Mouse (Mus musculus): Measurements from ENCODE around the gene Gm20883. TPM values are rescaled to one million over a fixed set of nuclear protein-coding genes. Genes with fewer than 3 reads are reported as not detected.
"Not testable (repeated sequence)": the region's sequence is repeated elsewhere in the genome, so short reads cannot be mapped to it uniquely, and the experiment has no call there.

Gm20883 gene
- polyA plus RNA-seq (2015; fragmentation: Nextera tagmentation; extraction: Ambion mirVana), result not detected in 2 replicates

DNA sequence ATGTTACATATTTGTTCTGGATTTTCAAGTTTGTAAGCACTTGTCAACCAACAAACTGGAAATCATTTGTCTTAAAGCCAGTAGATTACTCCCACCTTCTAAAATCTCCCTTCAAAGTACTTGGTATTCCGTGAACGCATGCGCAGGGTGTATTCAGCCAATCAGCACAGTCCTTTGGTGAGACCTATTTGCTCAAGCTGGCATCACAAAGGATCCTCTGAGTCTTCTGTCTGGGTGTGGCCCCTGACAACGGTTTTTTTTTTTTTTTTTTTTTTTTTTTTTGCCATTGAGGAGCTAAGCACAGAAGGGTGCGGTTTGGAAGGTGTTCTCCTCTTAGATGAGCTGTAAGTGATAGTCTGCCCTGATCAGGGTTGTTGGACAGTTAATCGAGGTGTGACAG is at the start of gene Gm20883:
Gene Gm20883, plus strand, starts transcription at position 301 of the 400 bp plus-strand sequence.
- DNase-seq; H3K4me1 ChIP-seq (replicated peaks); H3K9me3 ChIP-seq (replicated peaks); ATAC-seq (ENCODE audit: low read depth); H3K4me3 ChIP-seq (replicated peaks); H3K4me2 ChIP-seq; H3K9ac ChIP-seq; H3K36me3 ChIP-seq; H3K27ac ChIP-seq; H3K27me3 ChIP-seq: not testable (repeated sequence)
- no CpG with 5 or more reads among the region's 6 CpGs for WGBS (ENCODE audit: insufficient replicate concordance)

Measured in liver, embryonic 13.5 days (tissue).